Mouse (Mus musculus) T-helper 17 cell (primary cell): ENCODE measurements at regions not wholly inside any gene's neighbourhood (a gene's known extent, or its start where the extent isn't known, plus 50 kb on each side); places are given as distances from the start of the nearest gene placed in this dataset.

Experiments
- in situ Hi-C, 2 experiments: fragments of 300-600 bp; cut with MboI, MseI; formaldehyde crosslinking; loops; 1 replicate in 1 of 2; 2 replicates in 1 of 2; pipeline ENCODE4 v1.15.1; 2025; ENCODE audit warnings: high pct_unique_total_duplicates in 2 of 2

DNA sequence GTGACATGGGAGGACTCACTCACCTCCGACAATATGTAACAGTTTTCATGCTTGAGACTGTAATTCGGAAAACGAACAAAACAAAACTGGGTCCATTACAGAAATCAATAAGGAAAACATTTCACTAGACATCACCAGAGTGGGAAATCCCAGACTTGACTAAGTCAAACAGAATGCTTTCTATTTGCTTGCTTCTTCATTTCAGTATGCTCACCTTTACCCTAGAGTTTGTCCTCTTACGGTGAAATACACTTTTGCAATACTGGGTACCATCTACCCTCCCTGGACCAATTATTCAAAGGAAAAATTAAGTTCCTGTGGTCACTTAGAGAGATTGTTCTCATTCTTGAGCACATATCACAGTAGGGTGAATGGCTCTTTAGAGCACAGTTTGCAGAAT lies 613.4 kb upstream of the 4930412O13Rik start:
- in situ Hi-C loops, result no loop called here

DNA sequence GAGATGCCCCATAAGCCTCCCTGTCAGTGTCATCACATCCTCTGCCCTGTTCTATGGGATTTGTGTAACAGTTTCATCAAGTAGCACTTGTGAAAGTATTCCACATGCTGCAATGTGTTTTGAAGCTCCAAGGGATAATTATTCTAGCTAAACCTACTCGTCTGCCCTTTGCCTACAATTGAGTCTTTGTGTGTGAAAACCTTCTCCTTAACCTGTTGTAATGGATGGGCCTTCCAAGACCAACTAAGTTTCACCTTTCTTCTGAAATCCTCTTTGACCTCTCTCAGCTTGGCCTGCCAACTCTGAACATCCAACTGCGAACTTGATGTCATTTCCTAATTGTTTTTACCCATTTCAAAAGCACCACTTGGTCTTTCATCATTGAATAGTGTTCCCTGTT lies 597.6 kb upstream of the 4930412O13Rik start:
- in situ Hi-C loops, result no loop called here

DNA sequence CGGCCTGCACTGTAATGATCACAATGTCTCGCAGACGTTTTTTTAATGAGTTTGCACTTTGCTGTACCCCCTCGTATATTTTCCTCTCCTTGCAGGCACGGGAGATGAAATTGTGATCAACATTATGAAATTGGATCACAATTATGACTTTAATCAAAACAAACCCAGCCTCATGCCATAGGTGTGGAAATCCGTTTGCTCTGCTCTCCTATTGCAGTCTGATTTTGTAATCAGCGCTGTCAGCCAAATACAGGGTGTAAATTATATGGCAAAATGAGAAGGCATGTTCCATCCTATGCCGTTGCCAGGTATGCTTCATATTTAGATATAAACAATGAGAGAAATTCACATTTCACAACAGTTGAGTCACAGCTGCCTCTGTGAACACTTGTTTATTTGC lies 595.3 kb upstream of the 4930412O13Rik start:
- in situ Hi-C loops, result no loop called here

DNA sequence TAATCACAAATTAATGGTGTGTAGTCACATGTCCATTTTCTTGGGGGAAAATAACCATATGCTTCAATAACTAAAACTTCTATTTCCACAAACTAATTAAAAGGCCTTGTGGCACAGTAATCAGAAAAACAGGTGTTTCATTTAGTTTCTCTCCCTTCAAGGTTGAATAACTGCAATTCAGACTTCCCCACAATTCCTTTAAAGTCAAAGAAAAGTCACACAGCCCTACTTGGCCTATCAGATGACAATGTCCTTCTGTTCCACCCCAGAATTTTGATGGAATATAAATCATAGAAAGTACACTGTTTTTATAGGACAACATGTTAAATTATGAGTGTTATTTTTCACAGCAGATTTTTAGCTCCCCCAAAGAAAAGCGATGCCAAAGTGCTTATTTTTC lies 594.0 kb upstream of the 4930412O13Rik start:
- in situ Hi-C loops, result no loop called here

DNA sequence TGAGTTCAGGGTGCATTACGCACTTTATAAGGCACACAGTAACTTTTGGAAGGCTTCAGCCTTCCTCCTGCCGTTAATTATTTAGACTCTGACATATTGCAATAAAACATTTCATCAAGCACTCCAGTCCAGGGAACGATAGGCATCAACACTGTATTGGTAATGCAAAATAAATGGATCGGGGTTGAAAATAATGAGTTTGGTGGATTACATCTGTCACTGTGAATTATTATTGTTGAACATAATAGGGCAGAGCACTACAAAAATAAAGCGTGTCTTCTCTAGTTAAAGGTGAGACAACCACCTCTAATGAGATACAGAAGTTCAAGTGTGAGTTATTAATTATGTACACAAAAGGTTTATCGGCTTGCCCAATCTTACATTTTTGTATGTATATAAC lies 593.4 kb upstream of the 4930412O13Rik start:
- in situ Hi-C loops, result no loop called here

DNA sequence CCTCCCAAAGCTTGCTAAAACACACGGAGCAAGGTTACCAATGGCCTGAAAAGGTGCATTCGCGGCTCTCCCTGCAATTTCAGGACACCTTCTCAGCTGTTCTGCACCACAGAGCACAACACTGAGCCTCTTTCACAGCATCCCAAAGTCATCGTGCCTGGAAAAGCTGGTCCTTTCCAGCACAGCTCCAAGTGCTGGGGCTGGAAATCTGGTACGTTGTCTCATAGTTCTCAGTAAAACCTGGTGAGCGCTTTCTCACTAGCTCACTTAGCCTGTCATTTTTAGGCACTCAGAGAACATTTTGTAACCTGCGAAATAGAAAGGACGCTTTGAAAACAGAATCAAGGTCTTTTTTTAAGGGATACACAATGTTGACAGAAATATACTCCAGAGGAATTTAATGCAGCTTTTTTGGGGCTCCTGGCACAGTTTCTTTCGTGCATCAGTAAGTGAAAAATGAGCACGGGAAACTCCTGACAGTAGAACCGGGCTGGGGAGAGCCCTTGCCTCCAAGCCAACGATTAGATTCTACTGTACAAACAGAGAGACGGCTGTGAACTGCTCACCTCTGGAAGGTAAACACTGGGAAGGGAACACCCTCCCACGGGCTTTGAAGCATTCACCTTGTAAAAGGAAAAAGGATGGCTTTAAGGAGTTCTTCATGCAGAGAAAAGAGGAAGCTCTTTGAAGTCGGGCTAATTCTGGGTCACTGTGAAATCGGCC lies 549.3 kb upstream of the 4930412O13Rik start:
- in situ Hi-C loops, result no loop called here

DNA sequence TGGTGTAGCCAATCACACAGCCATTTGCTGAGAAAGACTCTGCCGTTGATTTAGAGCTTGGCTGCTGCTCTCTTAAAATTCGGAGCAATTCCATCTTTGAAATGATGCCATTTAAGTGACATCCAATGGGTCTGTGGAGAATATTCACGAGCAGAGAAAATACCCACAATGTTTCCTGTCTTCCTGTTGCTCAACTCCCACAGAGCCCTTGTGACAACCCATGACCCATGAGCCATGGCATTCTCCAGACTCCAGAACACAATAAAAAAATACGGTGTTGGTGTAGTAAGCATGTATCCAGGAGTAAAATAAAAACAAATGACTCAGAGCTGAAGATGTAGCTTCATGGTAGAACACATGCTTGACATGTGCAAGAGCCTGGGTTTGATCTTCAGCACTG lies 532.1 kb upstream of the 4930412O13Rik start:
- in situ Hi-C loops, result no loop called here

DNA sequence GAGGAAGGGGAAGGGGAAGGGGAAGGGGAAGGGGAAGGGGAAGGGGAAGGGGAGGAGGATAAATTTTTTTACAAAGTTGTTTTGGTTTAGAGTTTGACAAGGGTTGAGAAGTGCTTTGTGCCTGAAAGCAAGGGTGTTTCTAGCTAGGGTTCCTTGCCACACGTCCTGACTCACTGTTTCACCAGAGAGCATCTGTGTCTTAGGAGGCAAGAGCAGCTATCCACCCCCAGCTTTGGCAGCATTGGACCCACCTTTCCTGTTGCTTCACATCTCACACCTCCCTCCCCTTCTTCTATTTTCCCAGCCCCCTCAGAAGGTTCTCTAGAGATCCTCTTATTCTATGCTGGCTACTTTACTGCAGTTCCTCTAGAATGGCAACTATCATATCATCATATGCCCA lies 531.1 kb upstream of the 4930412O13Rik start:
- in situ Hi-C loops, result no loop called here

DNA sequence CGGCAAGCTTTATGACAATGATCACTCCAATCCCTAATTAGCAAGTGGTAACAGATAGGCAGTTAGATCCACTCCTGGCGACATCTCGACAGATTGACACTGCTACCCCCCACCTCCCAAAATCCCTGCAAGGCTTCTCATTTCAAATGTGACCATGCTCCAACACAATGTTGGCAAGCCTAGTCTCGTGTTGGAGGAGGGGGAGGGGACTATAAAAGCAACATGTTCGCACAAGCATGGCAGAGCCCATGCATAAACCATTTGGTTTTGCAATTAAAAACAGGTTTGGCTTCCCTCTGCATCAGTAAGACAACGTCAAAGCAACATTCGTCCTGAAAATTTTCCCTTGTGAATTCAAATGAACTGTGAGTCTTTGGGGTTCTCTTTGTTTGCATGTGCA lies 528.9 kb upstream of the 4930412O13Rik start:
- in situ Hi-C loops, result no loop called here

DNA sequence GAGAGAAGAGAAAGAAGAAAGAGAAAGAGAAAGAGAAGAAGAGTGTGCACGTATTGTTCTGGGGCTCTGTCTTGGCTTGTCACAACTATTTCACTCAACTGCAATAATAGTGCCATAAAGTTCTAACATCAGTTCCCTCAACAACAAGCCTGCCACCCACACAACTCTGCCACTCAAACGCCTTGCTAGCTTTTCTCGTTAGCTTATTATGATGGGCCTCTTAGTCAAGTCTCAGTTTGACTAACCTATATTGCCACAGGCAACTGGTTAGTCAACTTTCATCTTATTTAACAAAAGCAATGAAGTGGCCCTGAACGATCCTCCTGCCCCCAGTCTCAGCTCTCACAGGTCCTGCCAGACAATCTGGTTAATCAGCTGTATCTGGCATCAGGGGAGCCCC lies 521.0 kb upstream of the 4930412O13Rik start:
- in situ Hi-C loops, result no loop called here

DNA sequence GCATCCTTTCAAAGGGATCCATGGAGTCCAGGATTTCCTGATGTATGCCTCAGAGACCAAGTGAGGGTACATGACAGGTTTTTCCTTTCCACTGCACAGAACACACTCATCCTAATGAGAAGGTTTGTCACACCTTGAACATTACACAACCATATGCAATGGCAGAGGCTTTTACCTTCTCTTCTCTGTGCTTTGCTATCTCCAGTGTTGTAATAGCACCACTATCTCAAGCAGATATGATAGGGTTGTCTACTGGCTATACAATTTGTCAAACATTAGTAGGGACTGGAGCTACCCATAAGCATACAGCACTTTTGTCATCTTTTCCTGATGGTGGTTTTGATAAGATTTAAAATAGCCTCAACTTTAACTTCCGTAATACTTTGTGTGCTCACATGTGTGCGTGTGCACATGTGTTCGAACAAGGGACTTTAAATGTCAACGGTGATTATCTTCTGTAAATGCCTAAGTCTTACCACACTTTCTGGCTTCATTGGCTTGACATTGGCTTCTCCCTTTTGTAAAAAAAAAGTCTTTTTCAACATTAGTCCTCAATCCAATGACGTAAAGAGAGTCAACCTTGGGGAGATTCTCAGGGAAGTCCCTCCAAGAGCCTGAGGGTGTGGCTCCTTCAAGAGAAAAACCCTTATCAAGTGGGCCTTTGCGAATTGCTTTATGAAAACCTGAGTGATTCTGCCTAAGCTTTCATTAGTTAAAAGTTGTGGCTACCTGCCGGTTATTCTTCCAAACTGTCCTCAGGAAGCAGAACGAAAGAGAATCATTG lies 513.1 kb upstream of the 4930412O13Rik start:
- in situ Hi-C loops, result no loop called here

DNA sequence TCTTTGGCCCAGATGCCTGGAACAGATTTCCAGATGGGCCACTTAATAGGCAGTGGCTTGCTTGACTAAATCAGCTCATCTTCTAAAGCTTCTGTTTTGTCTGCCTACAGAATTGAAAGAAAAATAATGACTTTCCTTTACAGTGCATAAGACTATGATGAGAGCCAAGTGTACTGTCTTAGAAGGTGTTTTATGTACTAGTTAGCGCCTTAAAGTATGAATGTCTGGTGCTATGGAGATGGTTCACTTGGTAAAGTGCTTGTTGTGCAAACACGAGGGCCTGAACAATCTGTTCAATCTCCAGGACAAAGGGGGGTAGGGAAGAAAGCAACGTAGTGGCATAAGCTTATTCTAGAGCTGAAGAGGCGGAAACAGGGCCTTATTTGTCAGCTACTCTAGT lies 511.5 kb upstream of the 4930412O13Rik start:
- in situ Hi-C loops, result no loop called here

DNA sequence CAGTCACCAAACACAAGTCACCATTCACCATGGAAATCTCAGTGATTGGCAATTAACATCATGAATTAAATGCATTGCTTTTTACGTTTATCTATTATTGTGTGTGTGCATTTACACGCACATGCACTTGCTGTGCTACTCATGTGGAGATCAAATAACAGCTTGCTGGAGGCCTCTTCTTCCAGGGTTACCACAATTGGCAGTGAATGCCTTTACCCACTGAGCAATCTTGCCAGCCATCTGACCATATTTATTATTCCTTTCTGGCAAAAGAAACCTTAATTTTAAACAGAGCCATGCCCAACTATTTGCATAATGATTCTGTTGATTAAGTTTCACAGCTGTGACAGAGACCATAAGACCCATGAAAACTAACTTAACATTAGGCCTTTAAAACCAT lies 494.5 kb upstream of the 4930412O13Rik start:
- in situ Hi-C loops, result loop anchor here in 1 of 2 experiments (10.0 kb wide), 1 partner anchor 642 kb away; no protein-coding TSS in a partner anchor

DNA sequence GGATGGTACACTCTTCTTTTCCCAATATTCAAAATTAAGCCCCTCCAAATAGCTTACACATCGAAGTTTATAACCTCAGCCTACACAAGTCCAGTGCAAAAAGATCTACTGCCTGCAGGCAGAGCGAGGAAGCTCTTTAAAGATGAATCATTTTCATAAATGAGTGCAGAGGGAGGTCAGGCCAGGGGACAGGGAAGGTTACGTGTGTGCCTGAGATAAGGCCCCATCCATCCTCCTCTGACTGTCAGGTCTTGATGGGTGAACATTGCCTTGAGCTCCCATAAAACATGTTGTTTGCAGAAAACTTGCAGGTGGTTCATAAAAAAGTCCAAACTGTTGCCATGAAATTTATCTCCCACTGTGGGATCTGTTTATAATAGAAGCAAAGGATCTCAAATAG lies 493.0 kb upstream of the 4930412O13Rik start:
- in situ Hi-C loops, result loop anchor here in 1 of 2 experiments (10.0 kb wide), 1 partner anchor 643 kb away; no protein-coding TSS in a partner anchor

DNA sequence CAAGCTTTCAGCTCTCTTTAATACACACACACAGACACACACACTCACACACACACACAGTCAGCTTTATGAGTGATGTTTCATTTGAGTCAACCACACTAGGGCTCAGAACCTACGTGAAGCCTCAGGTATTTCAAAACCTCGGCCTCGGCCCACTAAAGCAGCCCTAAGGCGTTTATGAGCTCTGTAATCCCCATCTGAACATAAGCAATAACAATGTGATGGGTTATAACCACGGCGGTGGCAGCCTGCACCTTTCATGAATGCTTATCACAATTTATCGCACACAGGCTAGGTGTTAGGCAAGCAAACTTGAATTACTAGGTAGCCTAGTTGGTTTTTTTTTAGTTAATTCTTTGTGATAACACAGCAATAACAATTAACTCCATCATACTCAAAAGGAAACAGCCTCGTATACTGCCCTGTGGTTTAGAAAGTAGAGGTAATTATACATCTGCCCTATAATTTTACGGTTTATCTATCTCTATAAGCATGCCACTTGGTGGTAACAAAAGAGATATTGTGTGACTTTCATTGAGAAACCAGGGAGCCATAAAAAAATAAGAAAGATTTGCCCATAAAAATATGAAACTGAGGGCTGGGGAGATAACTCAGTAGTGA lies 485.6 kb upstream of the 4930412O13Rik start:
- in situ Hi-C loops, result no loop called here

DNA sequence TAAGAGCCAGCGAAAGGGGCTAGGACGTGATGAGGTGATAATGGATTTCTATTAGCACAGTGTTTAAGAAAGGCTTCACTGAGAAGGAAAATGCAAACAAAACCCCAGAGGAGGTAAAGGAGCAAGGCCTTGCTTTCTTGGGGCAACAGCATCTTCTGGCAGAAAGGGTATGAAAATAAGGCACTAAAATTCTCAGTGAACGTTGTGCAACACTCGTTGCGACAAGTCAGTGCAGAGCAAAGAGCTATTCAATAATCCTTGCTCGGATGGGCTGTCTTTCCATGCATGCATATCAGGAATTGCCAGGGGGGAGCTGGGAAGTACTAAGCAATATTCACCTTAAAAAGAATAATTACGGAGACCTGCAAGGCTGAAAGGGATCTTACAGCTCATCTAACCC lies 479.6 kb upstream of the 4930412O13Rik start:
- in situ Hi-C loops, result no loop called here

DNA sequence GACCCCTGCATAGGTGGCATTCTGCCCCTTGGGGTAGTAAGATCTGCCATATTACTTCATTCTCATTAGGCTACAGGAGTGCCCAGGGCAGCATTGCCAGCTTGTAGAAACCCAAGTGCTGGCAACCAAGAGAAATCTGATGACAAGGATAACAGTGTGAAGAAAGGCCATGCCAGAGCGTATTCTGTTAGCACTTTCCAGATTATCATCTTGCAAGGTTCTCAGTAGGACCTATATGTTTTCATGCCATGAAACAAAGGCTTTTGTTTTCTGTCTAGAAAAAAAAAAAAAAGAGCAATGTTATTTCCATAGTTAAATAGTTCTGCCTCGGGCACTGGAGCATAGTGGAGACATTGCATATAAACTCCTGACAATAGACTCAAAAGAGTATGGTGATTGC lies 478.8 kb upstream of the 4930412O13Rik start:
- in situ Hi-C loops, result no loop called here

DNA sequence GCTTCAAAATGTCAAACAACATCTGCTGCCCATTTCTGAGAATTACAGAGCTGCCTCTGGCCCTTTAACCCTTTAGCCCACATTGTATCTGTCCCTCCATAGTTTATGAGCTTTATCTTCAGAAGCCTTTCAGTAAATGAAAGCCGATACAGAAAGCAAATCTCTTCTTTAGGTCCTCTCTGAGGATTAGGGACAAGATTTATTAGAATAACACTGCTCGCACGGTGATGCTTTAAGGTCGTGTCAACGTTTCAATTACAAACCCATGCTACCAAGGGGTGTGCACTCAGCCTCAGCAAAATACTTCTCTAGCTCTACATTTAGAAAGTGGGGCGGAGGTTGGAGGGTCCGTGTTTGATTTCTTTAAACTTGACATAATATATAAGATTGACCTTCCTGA lies 472.0 kb upstream of the 4930412O13Rik start:
- in situ Hi-C loops, result no loop called here

DNA sequence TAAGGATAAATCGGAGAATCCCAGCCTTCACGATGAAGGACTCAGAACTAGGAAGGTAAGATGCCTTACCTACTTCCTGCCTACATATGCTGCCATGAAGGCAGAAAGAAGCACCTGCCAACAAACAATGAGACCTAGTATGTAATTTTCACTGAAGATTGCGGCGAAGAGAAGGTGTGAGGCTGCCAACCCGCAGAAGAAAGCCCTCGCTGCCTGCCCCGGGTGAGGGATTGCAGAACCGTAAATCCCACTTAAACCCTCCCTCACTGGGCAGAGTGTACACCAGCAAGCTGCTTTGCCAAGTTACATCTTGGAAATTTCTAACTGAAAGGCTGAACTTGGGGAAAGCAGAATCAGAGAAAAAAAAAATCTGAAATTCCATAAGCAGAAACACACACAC lies 458.4 kb upstream of the 4930412O13Rik start:
- in situ Hi-C loops, result no loop called here

DNA sequence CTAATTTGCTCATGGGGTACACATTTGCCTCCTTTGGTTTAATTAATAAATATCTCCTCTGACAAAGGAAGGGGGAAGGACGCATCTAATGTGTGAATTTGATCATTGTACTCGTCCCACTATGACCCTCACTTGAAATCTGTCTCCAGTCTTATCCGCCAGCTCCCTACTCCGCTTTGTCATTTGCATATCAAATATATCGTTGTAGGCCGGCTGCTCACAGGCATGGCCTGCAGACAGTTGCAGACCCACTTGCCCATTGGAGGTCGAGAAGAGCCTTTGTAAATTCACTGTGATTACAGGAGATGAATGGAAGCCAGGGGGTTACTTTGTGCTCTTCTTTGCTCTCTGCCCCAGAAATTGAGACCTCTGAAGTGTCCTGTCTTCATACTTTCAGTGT lies 457.5 kb upstream of the 4930412O13Rik start:
- in situ Hi-C loops, result no loop called here

DNA sequence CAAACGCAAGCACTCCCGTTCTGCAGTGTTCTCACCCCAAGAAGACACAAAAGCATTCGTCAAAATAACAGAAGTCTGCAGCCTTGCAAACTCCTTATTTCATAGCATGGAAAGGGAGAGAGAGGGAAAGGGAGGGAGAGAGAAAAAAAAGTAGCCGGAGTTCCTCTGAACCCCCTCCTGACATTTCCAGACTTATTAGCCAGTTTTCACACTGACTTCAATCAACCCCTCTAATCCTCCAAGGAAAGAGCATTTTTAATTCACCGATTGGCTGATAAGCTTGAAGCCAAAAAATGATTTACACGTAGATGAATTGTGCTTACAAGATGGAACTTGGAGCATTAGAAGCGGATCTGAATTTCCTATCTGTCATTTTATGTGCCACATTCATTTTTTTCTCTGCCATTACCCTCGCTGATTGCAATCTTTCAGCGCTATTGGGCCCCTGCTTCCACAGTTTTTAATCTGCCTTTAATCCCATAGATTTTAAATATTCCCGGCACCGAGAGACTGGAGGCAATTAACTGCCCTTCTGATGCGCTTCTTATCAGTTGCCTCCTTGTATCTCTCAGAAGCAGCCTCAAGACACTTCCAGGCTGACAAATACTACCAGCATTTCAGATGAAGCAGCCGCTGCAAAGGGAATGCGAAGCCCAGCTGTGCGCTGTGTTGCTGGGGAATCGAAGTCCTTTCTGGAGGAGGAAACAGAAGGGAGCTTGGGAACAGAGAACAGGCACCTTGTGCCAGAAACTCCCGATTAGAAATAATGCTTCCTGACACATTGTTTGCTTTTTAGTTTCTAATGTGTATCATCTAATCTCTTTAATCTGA lies 447.7 kb upstream of the 4930412O13Rik start:
- in situ Hi-C loops, result loop anchor here in 1 of 2 experiments (25.0 kb wide), 1 partner anchor 746 kb away; no protein-coding TSS in a partner anchor
